9 mouse cellular contexts compared by ENCODE assay signal in the genomic region with DNA sequence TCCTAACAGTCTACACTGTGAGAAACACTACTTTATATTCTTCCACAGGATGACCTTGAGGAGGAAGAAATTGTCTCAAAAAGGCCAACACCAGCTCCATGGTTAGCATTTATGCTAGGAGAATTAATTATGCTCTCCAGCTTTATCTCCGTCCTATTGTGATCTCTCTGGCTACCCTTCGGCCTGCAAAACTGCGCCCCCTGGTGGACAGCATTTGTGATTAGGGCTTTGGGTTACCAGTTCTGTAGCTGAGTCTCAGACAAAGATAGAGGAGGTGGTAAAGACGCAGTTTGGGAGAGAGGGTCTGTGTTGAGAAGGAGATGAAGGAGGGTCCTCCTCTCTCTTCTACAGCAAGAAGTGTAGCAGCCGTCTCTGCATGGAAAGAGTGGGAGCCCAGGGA. TPM values are rescaled to one million over a fixed set of nuclear protein-coding genes. Genes with fewer than 3 reads are reported as not detected.
DNase-seq lines count a peak whose midpoint lies in the region; ATAC-seq and TF ChIP-seq lines count a peak whose summit lies in the region.
"Had no signal": no experiment of that assay in that cellular context is flagged by ENCODE, and none has a peak within 500 bp of the region (broad histone marks: within the 10 kb centered on the region; RNA-seq: fewer than 3 reads in every experiment).

No protein-coding gene starts in this region.

- DNase-seq in ovary, postnatal 10 days (ENCODE audit: low spot score), result peak; percentile 46
- no peak for DNase-seq in ovary, adult 18-20 months (ENCODE audit: low spot score)
- DNase-seq in adipocyte (ENCODE audit: low spot score), result peak; percentile 76
- peak; percentile 80 for DNase-seq in embryo, embryonic 11 days
- peak; percentile 81 for DNase-seq in hindbrain, postnatal 0 days (ENCODE audit: low spot score)
- peak; percentile 87 for DNase-seq in lung, postnatal 14 days
- DNase-seq in spleen, adult 12 weeks (ENCODE audit: low spot score), result peak; percentile 65

- no peaks in the 10 kb centered on the region for H3K9me3 ChIP-seq in hindbrain, postnatal 0 days (ENCODE audit: low read length)
- H3K9me3 ChIP-seq: stomach, embryonic 15.5 days had no signal

- peak; percentile 92 for TF ChIP-seq CTCF in hindbrain, postnatal 0 days (IDR thresholded peaks at IDR 0.05; ENCODE audit: low read depth)

- H3K27ac ChIP-seq in hindbrain, postnatal 0 days, result no peak overlapping the region
- H3K27ac ChIP-seq: stomach, embryonic 15.5 days had no signal

- no peak overlapping the region for H3K9ac ChIP-seq in hindbrain, postnatal 0 days (replicated peaks; ENCODE audit: low read length)
- H3K9ac ChIP-seq: stomach, embryonic 15.5 days had no signal

- no peak overlapping the region for H3K4me2 ChIP-seq in hindbrain, postnatal 0 days (ENCODE audit: low read depth, low read length)
- H3K4me2 ChIP-seq: stomach, embryonic 15.5 days had no signal

- H3K27me3 ChIP-seq in hindbrain, postnatal 0 days (ENCODE audit: insufficient read depth, low read length), result no peaks in the 10 kb centered on the region
- H3K27me3 ChIP-seq: stomach, embryonic 15.5 days had no signal

- no peak for ATAC-seq in hindbrain, postnatal 0 days

- WGBS in hindbrain, postnatal 0 days, result 17% methylated on average over 5 of the region's 5 CpGs

- H3K36me3 ChIP-seq in hindbrain, postnatal 0 days (ENCODE audit: insufficient read depth, low read length), result no peaks in the 10 kb centered on the region
- H3K36me3 ChIP-seq: stomach, embryonic 15.5 days had no signal

- H3K4me3 ChIP-seq in hindbrain, postnatal 0 days (ENCODE audit: low read length), result no peak overlapping the region
- H3K4me3 ChIP-seq: stomach, embryonic 15.5 days had no signal

- H3K4me1 ChIP-seq in hindbrain, postnatal 0 days (ENCODE audit: insufficient read depth, low read length), result peaks cover 5% of the 10 kb centered on the region; the same call in 1 of the 2 replicates

RNA-seq across cellular contexts. Expression of a gene that starts 10.6 kb away (rescaled TPM):
- 1.3 and 2.4 TPM in 2 replicates for total RNA-seq in hindbrain, postnatal 0 days (2014; rRNA removed)
- polyA plus RNA-seq in hindbrain, postnatal 0 days (2015; fragmentation: Nextera tagmentation; extraction: Ambion mirVana), result 1.0 and 1.1 TPM in 2 replicates
- total RNA-seq: hematopoietic stem cell, adult 5-6 weeks had no signal

RNA-seq across cellular contexts. Expression of a gene that starts 23.9 kb away (rescaled TPM):
- 66.4 and 82.3 TPM in 2 replicates for total RNA-seq in hindbrain, postnatal 0 days (2014; rRNA removed)
- polyA plus RNA-seq in hindbrain, postnatal 0 days (2015; fragmentation: Nextera tagmentation; extraction: Ambion mirVana), result 51.1 and 51.5 TPM in 2 replicates
- total RNA-seq: hematopoietic stem cell, adult 5-6 weeks had no signal

RNA-seq across cellular contexts. Expression of a gene that starts 28.6 kb away (rescaled TPM):
- 0.21 TPM in 1 of 2 replicates, not detected in the other for total RNA-seq in hindbrain, postnatal 0 days (2014; rRNA removed)
- 0.39 and 0.40 TPM in 2 replicates for polyA plus RNA-seq in hindbrain, postnatal 0 days (2015; fragmentation: Nextera tagmentation; extraction: Ambion mirVana)
- total RNA-seq: hematopoietic stem cell, adult 5-6 weeks had no signal

RNA-seq across cellular contexts. Expression of a gene that starts 46.3 kb away (rescaled TPM):
- 0.47 and 0.79 TPM in 2 replicates for total RNA-seq in hindbrain, postnatal 0 days (2014; rRNA removed)
- 1.8 and 2.5 TPM in 2 replicates for polyA plus RNA-seq in hindbrain, postnatal 0 days (2015; fragmentation: Nextera tagmentation; extraction: Ambion mirVana)
- total RNA-seq: hematopoietic stem cell, adult 5-6 weeks had no signal
